Mouse (Mus musculus): ENCODE measurements at regions not wholly inside any gene's neighbourhood (a gene's known extent, or its start where the extent isn't known, plus 50 kb on each side); places are given as distances from the start of the nearest gene placed in this dataset.

DNA sequence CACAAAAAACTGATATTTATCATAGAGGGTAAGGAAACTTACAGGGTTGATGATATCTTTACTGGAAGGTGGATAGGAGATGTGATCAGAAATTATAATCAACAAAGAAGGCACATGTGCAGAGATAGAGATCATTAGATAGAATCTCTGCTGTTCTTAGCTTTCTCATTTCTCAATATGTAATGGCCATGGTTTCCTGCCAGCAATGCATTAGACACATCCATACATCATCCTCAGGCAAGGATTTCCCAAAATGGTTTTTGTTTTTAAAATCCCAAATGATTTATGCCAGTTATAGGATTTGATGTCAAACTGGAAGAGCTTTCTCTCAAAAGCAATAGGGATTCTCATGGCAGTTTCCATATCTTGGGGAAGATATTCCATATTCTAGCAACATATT, 52.0 kb upstream of the C030005K15Rik start:
- Histone ChIP-seq H3K27ac (ENCODE audit: insufficient read depth, low read depth, low read length, poor library complexity, severe bottlenecking) (no peak overlapping the region), H3K9me3 (ENCODE audit: control insufficient read depth, insufficient read depth, low read depth, low read length) (no peaks in the 10 kb centered on the region), H3K4me3 (ENCODE audit: insufficient read depth in 1 of 2, low read depth in 1 of 2, low read length in 2 of 2, poor library complexity in 1 of 2, severe bottlenecking in 1 of 2) (no peak overlapping the region), H3K4me1 (ENCODE audit: control insufficient read depth in 2 of 2, insufficient read depth in 2 of 2, low read length in 2 of 2, poor library complexity in 1 of 2) (no peaks in the 10 kb centered on the region), H3K36me3 (ENCODE audit: control insufficient read depth, insufficient read depth, low read length, poor library complexity, severe bottlenecking) (no peaks in the 10 kb centered on the region), H3K9ac (ENCODE audit: insufficient read depth, low read depth, low read length, poor library complexity, severe bottlenecking) (no peak overlapping the region)
- no peak for TF ChIP-seq MAFK (IDR thresholded peaks at IDR 0.05; ENCODE audit: insufficient read depth, low read depth, low read length)
- no peak for TF ChIP-seq ZC3H11A (IDR thresholded peaks at IDR 0.05; ENCODE audit: borderline replicate concordance, low read depth, low read length)
- no peak for TF ChIP-seq CHD2 (IDR thresholded peaks at IDR 0.05; ENCODE audit: low read depth, low read length)
- TF ChIP-seq HCFC1 (IDR thresholded peaks at IDR 0.05; ENCODE audit: borderline replicate concordance, insufficient read depth, low read length): no peak
- TF ChIP-seq ZNF384 (IDR thresholded peaks at IDR 0.05; ENCODE audit: low read depth, low read length): no peak
- DNase-seq (ENCODE audit: low read depth, low spot score): no peak
- in situ Hi-C loops (cut with MboI; ENCODE audit: low sequenced_read_pairs in 2 of 2, unreplicated experiment in 2 of 2): no loop called here

DNA sequence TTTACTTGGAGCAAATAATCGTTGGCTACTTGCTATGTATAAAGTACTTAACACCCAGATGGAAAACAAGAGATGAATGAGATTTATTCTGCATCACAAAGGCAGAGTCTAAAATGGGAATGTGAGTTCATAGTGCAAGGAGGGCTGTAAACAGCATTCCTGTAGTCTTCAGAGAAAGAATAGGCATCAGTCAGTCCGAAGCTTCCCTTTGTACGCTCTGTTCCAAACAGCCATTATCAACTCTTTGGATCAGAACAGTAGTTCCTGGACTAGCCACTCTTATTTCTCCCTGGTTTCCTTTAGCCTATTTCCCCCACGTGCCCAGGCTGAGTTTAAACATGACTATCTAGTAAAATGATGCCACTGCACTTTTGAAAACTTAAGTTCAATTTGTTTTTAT, 52.8 kb upstream of the C030005K15Rik start:
- Histone ChIP-seq H3K36me3 (ENCODE audit: control insufficient read depth, insufficient read depth, low read length, poor library complexity, severe bottlenecking) (no peaks in the 10 kb centered on the region), H3K27ac (ENCODE audit: insufficient read depth, low read depth, low read length, poor library complexity, severe bottlenecking) (no peak overlapping the region), H3K9ac (ENCODE audit: insufficient read depth, low read depth, low read length, poor library complexity, severe bottlenecking) (no peak overlapping the region), H3K9me3 (ENCODE audit: control insufficient read depth, insufficient read depth, low read depth, low read length) (no peaks in the 10 kb centered on the region), H3K4me1 (ENCODE audit: control insufficient read depth in 2 of 2, insufficient read depth in 2 of 2, low read length in 2 of 2, poor library complexity in 1 of 2) (no peaks in the 10 kb centered on the region), H3K4me3 (ENCODE audit: insufficient read depth in 1 of 2, low read depth in 1 of 2, low read length in 2 of 2, poor library complexity in 1 of 2, severe bottlenecking in 1 of 2) (no peak overlapping the region)
- no peak for DNase-seq (ENCODE audit: low read depth, low spot score)
- TF ChIP-seq HCFC1 (IDR thresholded peaks at IDR 0.05; ENCODE audit: borderline replicate concordance, insufficient read depth, low read length): no peak
- no peak for TF ChIP-seq ZC3H11A (IDR thresholded peaks at IDR 0.05; ENCODE audit: borderline replicate concordance, low read depth, low read length)
- in situ Hi-C loops (cut with MboI; ENCODE audit: low sequenced_read_pairs in 2 of 2, unreplicated experiment in 2 of 2): no loop called here

DNA sequence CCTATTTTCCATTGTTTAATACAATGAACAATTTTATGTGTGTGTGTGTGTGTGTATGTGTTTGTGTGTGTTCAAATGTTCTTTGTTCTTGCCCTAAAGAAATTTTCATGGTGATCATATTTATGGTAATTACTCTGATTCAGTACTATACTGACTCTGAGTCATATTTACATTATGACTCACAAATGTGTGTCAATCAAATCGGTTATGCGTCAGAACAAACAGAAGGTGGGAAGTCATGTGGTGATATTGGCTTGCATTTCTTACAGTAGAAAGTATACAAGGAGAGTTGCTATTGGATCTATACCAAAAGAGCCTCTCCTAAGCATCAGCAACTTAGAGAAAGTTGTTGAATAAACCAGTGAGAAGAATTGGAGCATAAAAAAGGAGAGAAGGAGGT, 67.2 kb upstream of the C030005K15Rik start:
- Histone ChIP-seq H3K4me1 (ENCODE audit: control insufficient read depth in 2 of 2, insufficient read depth in 2 of 2, low read length in 2 of 2, poor library complexity in 1 of 2) (no peaks in the 10 kb centered on the region), H3K27ac (ENCODE audit: insufficient read depth, low read depth, low read length, poor library complexity, severe bottlenecking) (no peak overlapping the region), H3K4me3 (ENCODE audit: insufficient read depth in 1 of 2, low read depth in 1 of 2, low read length in 2 of 2, poor library complexity in 1 of 2, severe bottlenecking in 1 of 2) (no peak overlapping the region), H3K9me3 (ENCODE audit: control insufficient read depth, insufficient read depth, low read depth, low read length) (no peaks in the 10 kb centered on the region), H3K36me3 (ENCODE audit: control insufficient read depth, insufficient read depth, low read length, poor library complexity, severe bottlenecking) (no peaks in the 10 kb centered on the region), H3K9ac (ENCODE audit: insufficient read depth, low read depth, low read length, poor library complexity, severe bottlenecking) (no peak overlapping the region)
- in situ Hi-C loops (cut with MboI; ENCODE audit: low sequenced_read_pairs in 2 of 2, unreplicated experiment in 2 of 2): no loop called here
- TF ChIP-seq MAFK (IDR thresholded peaks at IDR 0.05; ENCODE audit: insufficient read depth, low read depth, low read length): no peak
- no peak for TF ChIP-seq CHD2 (IDR thresholded peaks at IDR 0.05; ENCODE audit: low read depth, low read length)
- no peak for TF ChIP-seq ZNF384 (IDR thresholded peaks at IDR 0.05; ENCODE audit: low read depth, low read length)
- TF ChIP-seq HCFC1 (IDR thresholded peaks at IDR 0.05; ENCODE audit: borderline replicate concordance, insufficient read depth, low read length): no peak
- no peak for TF ChIP-seq ZC3H11A (IDR thresholded peaks at IDR 0.05; ENCODE audit: borderline replicate concordance, low read depth, low read length)
- no peak for DNase-seq (ENCODE audit: low read depth, low spot score)

DNA sequence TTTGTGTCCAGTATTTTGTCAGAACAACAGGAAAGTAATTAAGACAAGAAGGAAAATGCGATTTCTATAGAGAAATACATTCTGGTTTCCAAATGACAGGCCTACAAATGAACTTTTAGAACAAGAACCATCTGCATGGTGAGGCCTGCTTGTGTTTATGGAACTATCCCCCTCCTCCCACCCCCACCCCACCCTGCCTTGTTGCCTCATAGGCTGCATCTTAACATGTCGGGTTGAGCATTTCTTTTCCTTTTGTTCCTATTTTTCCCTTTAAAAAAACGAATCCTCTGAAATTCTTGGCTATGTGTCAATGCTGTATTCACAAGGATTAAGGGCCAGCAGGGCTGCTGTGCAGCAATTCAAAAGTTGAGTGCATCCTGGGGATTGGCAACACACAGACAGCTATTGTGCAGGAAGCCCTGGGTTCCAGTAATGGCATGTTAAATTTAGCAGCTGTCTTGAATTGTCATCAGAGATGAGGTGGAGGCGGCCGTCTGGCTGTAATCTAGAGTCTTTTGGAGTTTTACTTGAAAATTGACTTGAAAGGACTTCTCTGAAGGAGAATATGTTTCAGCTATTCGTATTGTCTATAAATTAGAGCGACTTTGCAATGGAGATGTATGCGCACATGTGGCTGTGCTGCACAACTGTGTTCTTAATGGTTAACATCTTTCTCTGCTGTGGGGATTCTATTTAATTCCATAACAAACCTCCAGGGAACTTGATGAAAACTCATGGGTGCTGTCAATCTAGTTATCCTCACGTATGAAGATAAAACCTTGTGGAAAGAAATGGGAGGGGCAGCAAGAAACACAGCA, 75.1 kb upstream of the C030005K15Rik start:
- TF ChIP-seq ZC3H11A (IDR thresholded peaks at IDR 0.05; ENCODE audit: borderline replicate concordance, low read depth, low read length) (no peak), HCFC1 (IDR thresholded peaks at IDR 0.05; ENCODE audit: borderline replicate concordance, insufficient read depth, low read length) (no peak), CHD2 (IDR thresholded peaks at IDR 0.05; ENCODE audit: low read depth, low read length) (no peak), ZNF384 (IDR thresholded peaks at IDR 0.05; ENCODE audit: low read depth, low read length) (no peak), MAFK (IDR thresholded peaks at IDR 0.05; ENCODE audit: insufficient read depth, low read depth, low read length) (no peak)
- no peak overlapping the region for H3K4me3 ChIP-seq (ENCODE audit: insufficient read depth in 1 of 2, low read depth in 1 of 2, low read length in 2 of 2, poor library complexity in 1 of 2, severe bottlenecking in 1 of 2)
- H3K9ac ChIP-seq (ENCODE audit: insufficient read depth, low read depth, low read length, poor library complexity, severe bottlenecking): no peak overlapping the region
- DNase-seq (ENCODE audit: low read depth, low spot score): no peak
- in situ Hi-C loops (cut with MboI; ENCODE audit: low sequenced_read_pairs in 2 of 2, unreplicated experiment in 2 of 2): no loop called here
- H3K4me1 ChIP-seq (ENCODE audit: control insufficient read depth in 2 of 2, insufficient read depth in 2 of 2, low read length in 2 of 2, poor library complexity in 1 of 2): no peaks in the 10 kb centered on the region
- no peaks in the 10 kb centered on the region for H3K36me3 ChIP-seq (ENCODE audit: control insufficient read depth, insufficient read depth, low read length, poor library complexity, severe bottlenecking)
- H3K27ac ChIP-seq (ENCODE audit: insufficient read depth, low read depth, low read length, poor library complexity, severe bottlenecking): no peak overlapping the region
- no peaks in the 10 kb centered on the region for H3K9me3 ChIP-seq (ENCODE audit: control insufficient read depth, insufficient read depth, low read depth, low read length)
